Mouse (Mus musculus): ENCODE results near the gene Dnajc22.
"Not testable (repeated sequence)": the region's sequence is repeated elsewhere in the genome, so short reads cannot be mapped to it uniquely, and the experiment has no call there.

DNA sequence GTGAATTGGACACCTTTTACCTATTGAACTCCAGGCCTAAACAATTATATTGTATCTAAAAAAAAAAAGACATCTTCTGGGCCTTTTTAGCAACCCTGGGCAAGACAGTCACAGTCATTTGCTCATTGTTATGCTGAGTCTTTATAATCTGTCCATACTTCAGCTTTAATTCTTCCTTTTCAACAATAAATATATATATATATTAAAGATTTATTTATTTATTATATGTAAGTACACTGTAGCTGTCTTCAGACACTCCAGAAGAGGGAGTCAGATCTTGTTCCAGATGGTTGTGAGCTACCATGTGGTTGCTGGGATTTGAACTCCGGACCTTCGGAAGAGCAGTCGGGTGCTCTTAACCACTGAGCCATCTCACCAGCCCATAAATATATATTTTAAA lies 17.0 kb upstream of the Dnajc22 start:
- TF ChIP-seq POLR2A (IDR thresholded peaks at IDR 0.05; ENCODE audit: insufficient read length, low read depth); POLR2AphosphoS2 (IDR thresholded peaks at IDR 0.05; ENCODE audit: insufficient read length, low read depth); CEBPB (IDR thresholded peaks at IDR 0.05; ENCODE audit: insufficient read depth, poor library complexity, severe bottlenecking); USF1 (IDR thresholded peaks at IDR 0.05; ENCODE audit: low read depth): not testable (repeated sequence)
